Mouse (Mus musculus) lung, postnatal 10 days (tissue): ENCODE data around the gene Ttc3.
A peak's percentile ranks its signal among the peaks of the same experiment; 100 is the strongest.
"Not testable (repeated sequence)": the region's sequence is repeated elsewhere in the genome, so short reads cannot be mapped to it uniquely, and the experiment has no call there.

Source experiments
- DNase-seq: peaks from one replicate; pipeline ENCODE4 v3.0.0; 2021

Gene Ttc3

DNA sequence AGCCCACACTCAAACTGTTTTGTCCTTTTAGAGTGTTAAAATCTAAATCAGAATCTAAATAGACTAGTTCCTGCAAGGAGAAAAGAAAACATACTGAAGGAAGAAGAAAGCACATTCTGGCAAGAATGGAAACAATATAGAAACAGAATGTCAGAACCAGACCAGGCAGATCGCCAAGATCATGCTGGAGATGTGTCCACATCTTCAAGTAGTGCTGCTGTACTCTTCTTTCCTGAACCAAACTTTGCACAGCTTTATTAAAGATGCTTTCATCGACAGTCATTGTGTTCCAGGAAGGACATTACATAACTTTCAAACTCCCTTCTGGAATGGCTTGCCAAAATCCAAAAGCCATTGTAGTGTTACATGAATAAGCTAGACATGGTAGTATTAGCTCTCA is 66.4 kb downstream of the Ttc3 start:
- DNase-seq, result no peak

- no peak for DNase-seq
Observed at GRCm38 (mm10) chr16:94441361-94441760, 70.9 kb downstream of the Ttc3 start.

GRCm38 (mm10) chr16:94449151-94449550 is 78.7 kb downstream of the Ttc3 start:
- no peak for DNase-seq

- no peak for DNase-seq
Observed at GRCm38 (mm10) chr16:94449632-94450031, 79.2 kb downstream of the Ttc3 start.

GRCm38 (mm10) chr16:94451545-94452488 is 81.4 kb downstream of the Ttc3 start:
- DNase-seq, result no peak

GRCm38 (mm10) chr16:94452768-94453167 is 82.3 kb downstream of the Ttc3 start:
- no peak for DNase-seq

DNA sequence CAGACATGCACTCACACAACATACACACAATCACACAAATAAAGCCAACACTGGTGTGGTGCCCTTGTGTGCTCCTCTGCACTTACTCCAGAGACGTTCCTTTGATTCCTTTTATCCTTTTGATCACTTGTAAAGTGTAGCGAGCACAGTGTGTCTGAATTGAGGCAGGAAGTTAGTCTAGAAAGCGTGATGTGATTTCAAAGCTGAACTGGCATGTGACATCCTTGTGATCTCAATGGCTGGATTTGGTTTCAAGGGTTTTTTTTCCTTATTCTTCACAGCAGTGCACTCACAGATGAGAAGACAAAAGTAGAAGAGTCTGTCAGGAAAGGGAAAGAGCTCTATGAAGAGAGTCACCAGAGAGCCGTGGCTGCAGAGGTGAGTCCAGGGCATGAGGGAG is 83.7 kb downstream of the Ttc3 start:
- DNase-seq, result no peak

DNA sequence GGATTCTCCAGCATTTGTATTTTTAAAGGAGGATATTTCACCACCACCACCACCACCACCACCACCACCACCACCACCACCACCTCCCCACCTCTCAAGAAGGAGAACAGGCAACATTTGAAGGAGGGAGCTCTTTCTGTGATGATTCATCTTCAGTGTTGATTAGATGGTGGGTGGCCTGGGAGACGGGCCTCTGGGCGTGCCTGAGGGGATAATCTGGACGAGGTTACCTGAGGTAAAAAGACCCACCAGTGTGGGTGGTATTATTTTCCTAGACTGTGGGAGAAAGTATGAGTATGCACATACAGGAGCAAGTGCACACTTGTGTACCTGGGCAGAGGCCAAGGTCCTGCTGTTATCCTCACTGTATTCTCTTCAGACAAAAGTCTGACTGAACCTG is 93.6 kb downstream of the Ttc3 start:
- DNase-seq, result no peak

- DNase-seq, result no peak
Observed at GRCm38 (mm10) chr16:94465900-94466299, 95.5 kb downstream of the Ttc3 start.

DNA sequence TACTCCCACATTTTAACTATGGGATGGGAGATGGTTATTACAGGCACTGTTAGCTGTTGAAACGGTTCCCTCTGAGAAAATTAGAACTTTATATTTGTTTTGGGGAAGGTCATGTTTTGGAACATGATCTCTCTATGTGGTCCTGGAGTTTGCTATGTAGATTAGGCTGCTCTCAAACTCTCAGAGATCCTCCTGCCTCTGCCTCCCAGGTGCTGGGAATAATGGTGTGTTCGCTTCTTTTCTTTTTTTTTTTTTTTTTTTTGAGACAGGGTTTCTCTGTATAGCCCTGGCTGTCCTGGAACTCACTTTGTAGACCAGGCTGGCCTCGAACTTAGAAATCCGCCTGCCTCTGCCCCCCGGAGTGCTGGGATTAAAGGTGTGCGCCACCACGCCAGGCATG is 95.9 kb downstream of the Ttc3 start:
- DNase-seq, result not testable (repeated sequence)

DNA sequence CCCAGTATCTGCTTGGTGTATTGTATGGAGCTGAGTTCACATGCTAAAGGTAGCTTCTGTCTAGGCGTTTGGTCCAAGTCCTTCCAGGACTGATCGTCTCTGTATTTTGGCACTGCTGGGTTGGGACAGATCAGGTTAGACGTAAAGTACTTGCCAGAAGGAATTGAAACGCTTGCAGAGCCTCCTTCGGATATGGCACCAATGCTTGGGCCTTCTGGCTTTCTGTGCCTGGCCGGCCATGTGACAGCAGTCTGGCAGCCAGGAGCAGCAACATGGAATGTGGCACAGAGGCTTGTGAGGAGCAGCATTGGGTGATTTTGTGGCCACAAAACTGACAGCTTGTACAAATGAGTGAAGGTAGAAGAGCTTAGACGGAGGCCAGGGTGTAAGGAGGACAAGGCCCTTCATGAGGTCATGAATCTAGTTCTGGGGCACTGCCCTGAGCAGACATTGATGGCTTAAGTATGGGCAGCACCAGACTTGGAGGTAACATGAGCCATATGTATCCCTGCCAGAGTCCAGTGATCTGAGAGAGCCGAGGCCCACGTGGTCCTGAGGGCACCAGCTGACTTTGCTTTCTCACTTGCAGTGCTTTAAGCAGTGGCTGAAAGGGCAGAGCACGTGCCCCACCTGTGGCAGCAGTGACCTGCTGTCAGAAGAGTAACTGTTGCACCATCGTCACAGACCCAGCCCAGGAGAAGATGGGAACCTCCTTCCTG is 97.1 kb downstream of the Ttc3 start:
- DNase-seq, result no peak

- DNase-seq, result no peak
Observed at GRCm38 (mm10) chr16:94468391-94468790, 98.0 kb downstream of the Ttc3 start.

GRCm38 (mm10) chr16:94472515-94472951 is 102.1 kb downstream of the Ttc3 start:
- peak; percentile 69 for DNase-seq

DNA sequence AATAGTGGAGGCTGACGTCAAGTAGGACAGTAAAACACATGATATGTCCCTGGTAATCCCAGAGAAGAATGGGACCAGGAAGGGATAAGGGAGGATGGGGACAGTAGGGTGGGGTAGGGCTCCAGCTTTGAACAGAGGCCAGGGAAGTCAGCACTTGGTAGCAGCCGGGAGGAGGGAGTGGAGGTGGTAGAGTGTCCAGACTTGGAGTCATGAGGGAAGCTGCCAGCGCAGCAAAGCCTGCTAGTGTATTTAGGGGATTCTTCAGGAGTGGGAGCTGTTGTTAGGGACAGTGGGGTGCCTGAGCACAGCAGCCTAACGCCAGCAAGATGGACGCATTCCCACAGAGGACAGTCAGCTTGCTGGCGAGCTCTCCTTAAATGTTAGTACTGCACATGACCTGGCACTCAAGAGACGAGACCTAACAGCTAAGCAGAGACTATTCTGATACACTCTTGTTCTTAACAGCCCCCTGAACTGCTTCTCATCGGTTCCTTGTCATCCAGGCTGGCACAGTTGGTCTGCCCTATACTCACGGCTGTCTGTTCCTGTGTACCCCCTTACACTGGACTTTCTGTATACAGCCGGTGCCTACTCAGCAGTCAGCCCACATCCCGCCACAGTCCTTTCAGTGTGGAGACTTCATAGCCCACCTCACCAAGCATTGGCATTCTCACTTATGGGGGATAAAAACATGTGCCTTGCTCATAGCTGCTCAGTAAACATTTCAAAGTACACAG is 102.8 kb downstream of the Ttc3 start:
- peak; percentile 69 for DNase-seq

- no peak for DNase-seq
Observed at GRCm38 (mm10) chr16:94484752-94485535, 114.5 kb downstream of the Ttc3 start.

- no peak for DNase-seq
Observed at GRCm38 (mm10) chr16:94487341-94487740, 116.9 kb downstream of the Ttc3 start.

DNA sequence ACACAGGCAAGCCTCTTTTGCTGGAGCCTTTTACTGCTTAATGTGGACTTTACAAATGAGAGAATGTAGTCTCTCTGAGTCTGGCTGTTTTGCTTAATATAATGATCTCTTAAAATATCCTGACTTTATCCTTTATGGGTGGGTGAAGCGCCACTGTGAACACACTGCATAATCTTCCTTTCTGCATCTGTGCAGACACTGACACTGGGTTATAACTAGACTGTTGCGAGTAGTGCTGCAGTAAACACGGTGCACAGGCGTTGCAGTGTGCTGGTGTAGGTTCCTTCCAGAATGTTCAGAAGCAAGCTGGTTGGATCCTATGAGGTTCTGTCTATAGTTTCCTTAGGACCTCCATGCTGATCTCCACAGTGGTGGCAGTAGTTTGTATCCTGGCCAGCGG is 118.9 kb downstream of the Ttc3 start:
- no peak for DNase-seq

DNA sequence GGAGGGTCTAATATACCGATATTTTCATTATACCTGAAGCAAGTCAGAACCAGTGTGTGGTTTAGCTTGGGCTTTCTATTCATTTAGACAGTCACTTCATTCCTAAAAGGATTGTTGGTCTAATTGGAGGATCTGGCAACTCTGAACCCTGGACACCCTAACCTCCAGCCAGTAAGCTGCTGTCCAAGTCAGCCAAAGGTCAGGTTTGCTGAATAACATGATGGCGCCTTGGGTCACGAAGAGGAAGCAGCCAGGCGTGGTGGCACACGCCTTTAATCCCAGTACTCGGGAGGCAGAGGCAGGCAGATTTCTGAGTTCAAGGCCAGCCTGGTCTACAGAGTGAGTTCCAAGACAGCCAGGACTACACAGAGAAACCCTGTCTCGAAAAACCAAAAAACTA is 126.8 kb downstream of the Ttc3 start:
- DNase-seq, result not testable (repeated sequence)

- peak; percentile 68 for DNase-seq
Observed at GRCm38 (mm10) chr16:94497911-94498310, 127.5 kb downstream of the Ttc3 start.

GRCm38 (mm10) chr16:94504192-94504591 is 133.8 kb downstream of the Ttc3 start:
- DNase-seq, result no peak

- DNase-seq, result no peak
Observed at GRCm38 (mm10) chr16:94507071-94507470, 136.7 kb downstream of the Ttc3 start.

DNA sequence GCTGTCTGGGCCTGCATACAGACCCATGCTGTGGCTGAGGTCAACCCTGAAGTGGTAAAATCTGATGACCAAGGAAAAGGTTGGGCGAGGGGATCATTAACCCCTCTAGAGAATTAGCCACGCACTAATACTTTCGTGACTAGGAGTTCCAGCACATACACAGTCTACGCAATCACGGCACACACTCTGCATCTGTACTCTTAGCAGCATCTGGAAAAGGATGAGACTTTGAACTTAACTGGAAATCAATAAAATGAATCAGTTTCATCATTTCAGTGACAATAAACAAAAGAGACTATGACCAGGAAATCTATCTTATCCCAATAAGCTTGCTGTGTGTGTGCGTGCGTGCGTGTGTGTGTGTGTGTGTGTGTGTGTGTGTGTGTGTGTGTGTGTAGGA is 138.4 kb downstream of the Ttc3 start:
- no peak for DNase-seq
